Mouse (Mus musculus): ENCODE measurements around the gene Ypel2. TPM values are rescaled to one million over a fixed set of nuclear protein-coding genes. Genes with fewer than 3 reads are reported as not detected.

Gene Ypel2
- polyA plus RNA-seq, 1 experiment from 2014 or later = 11.6 TPM

GRCm38 (mm10) chr11:86898367-86898766, 95.1 kb downstream of the Ypel2 start:
- H3K4me2 ChIP-seq (replicated peaks; ENCODE audit: low read depth, low read length) = no peak overlapping the region
- WGBS = 35% methylated on average over 2 of the region's 2 CpGs
- H3K4me3 ChIP-seq (ENCODE audit: low read length) = no peak overlapping the region
- H3K27me3 ChIP-seq (ENCODE audit: insufficient read depth, low read length) = no peaks in the 10 kb centered on the region
- H3K9me3 ChIP-seq (ENCODE audit: low read length) = no peaks in the 10 kb centered on the region
- H3K36me3 ChIP-seq (ENCODE audit: insufficient read depth, low read length) = no peaks in the 10 kb centered on the region
- H3K4me1 ChIP-seq (ENCODE audit: insufficient read depth, low read length) = peaks cover 38% of the 10 kb centered on the region
- no peak overlapping the region for H3K27ac ChIP-seq (ENCODE audit: low read length)
- ATAC-seq (ENCODE audit: low FRiP score, low TSS enrichment) = peak; percentile 52
- no peak overlapping the region for H3K9ac ChIP-seq (replicated peaks; ENCODE audit: low read length)

GRCm38 (mm10) chr11:86895567-86895966, 97.9 kb downstream of the Ypel2 start:
- H3K27ac ChIP-seq (ENCODE audit: low read length) = no peak overlapping the region; the same call in 1 of the 2 replicates
- ATAC-seq (ENCODE audit: low FRiP score, low TSS enrichment) = 0 out of 2 replicates have a peak, but pooled peaks have one; percentile 24

GRCm38 (mm10) chr11:86895156-86895555, 98.4 kb downstream of the Ypel2 start:
- WGBS = 41% methylated on average over 9 of the region's 9 CpGs
- no peak overlapping the region for H3K27ac ChIP-seq (ENCODE audit: low read length)

More at GRCm38 (mm10) chr11:86895567-86895966, 97.9 kb downstream of the Ypel2 start:
- Histone ChIP-seq H3K9me3 (ENCODE audit: low read length) (peaks cover 5% of the 10 kb centered on the region; the same call in 1 of the 2 replicates), H3K4me3 (ENCODE audit: low read length) (no peak overlapping the region), H3K4me1 (ENCODE audit: insufficient read depth, low read length) (peaks cover 38% of the 10 kb centered on the region), H3K36me3 (ENCODE audit: insufficient read depth, low read length) (0 out of 2 replicates have a peak, but pooled peaks cover 3% of the 10 kb centered on the region), H3K4me2 (replicated peaks; ENCODE audit: low read depth, low read length) (no peak overlapping the region), H3K9ac (replicated peaks; ENCODE audit: low read length) (no peak overlapping the region), H3K27me3 (ENCODE audit: insufficient read depth, low read length) (no peaks in the 10 kb centered on the region)
- WGBS = 30% methylated on average over 3 of the region's 3 CpGs

DNA sequence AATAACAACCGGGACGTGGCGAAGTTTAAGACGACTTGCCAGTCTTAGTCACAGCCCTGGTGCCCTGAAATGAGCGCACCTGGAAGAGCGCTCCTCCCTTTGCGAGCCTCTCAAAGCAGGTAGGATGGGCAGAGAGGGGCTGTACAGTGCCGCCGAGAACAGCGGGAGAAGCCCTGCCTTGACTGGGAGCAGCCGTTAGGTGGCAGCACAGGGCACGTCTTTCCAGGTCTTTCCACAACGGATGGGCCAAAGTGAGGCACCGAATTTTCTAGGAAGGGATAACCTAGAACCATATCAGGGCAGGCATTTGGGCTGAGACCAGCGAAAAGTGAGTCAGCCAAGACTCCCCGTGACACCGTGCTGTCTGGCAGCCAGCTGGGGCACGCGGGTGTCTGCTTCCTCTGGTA, 99.3 kb downstream of the Ypel2 start:
- WGBS = 5% methylated on average over 19 of the region's 19 CpGs
- ATAC-seq (ENCODE audit: low FRiP score, low TSS enrichment) = peak; percentile 79
- H3K9ac ChIP-seq (replicated peaks; ENCODE audit: low read length) = peak overlapping the region; percentile 64
- peaks cover 38% of the 10 kb centered on the region for H3K4me1 ChIP-seq (ENCODE audit: insufficient read depth, low read length)
- peak overlapping the region; percentile 38 for H3K4me3 ChIP-seq (ENCODE audit: low read length)
- 0 out of 2 replicates have a peak, but pooled peaks cover 3% of the 10 kb centered on the region for H3K36me3 ChIP-seq (ENCODE audit: insufficient read depth, low read length)
- peaks cover 5% of the 10 kb centered on the region; the same call in 1 of the 2 replicates for H3K9me3 ChIP-seq (ENCODE audit: low read length)
- H3K4me2 ChIP-seq (replicated peaks; ENCODE audit: low read depth, low read length) = peak overlapping the region; percentile 61
- H3K27me3 ChIP-seq (ENCODE audit: insufficient read depth, low read length) = no peaks in the 10 kb centered on the region
- H3K27ac ChIP-seq (ENCODE audit: low read length) = no peak overlapping the region

More at GRCm38 (mm10) chr11:86895156-86895555, 98.4 kb downstream of the Ypel2 start:
- Histone ChIP-seq H3K4me3 (ENCODE audit: low read length) (no peak overlapping the region), H3K4me2 (replicated peaks; ENCODE audit: low read depth, low read length) (no peak overlapping the region), H3K27me3 (ENCODE audit: insufficient read depth, low read length) (no peaks in the 10 kb centered on the region), H3K4me1 (ENCODE audit: insufficient read depth, low read length) (peaks cover 38% of the 10 kb centered on the region), H3K9me3 (ENCODE audit: low read length) (peaks cover 5% of the 10 kb centered on the region; the same call in 1 of the 2 replicates), H3K9ac (replicated peaks; ENCODE audit: low read length) (peak overlapping the region; percentile 11; the same call in 1 of the 2 replicates), H3K36me3 (ENCODE audit: insufficient read depth, low read length) (0 out of 2 replicates have a peak, but pooled peaks cover 3% of the 10 kb centered on the region)
- no peak for ATAC-seq (ENCODE audit: low FRiP score, low TSS enrichment)

DNA sequence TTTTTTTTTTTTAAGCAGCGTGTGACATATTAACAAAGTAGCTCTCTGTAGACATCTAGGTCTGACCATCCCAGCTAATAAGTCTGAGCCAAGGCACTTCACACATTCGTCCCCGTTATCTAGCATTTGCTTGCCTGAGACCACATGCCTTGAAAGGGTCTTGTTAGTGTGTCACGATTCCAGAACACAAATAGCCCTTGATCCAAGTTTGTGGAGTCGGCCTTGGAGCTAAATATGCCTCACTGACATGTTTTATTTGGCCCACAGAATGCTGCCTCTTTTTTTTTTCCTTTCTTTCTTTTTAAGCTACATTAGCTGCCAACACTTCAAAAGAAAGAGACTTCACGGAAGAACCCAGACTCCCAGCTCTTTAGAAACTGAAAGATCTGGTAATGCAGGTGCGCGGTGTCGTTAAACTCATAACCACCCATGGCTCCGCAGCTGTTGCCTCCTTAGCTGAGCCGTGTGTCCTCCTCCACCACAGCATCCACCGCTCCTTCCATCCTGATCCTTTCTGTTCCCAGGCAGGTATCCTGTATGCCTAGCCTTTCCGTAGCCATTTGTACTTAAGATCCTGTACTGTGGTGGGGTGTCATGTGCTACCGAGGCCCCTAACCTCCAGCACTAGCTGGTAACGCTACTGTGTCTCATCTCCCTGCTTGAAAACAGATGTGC, 100.4 kb downstream of the Ypel2 start:
- Histone ChIP-seq H3K9me3 (ENCODE audit: low read length) (peaks cover 5% of the 10 kb centered on the region; the same call in 1 of the 2 replicates), H3K4me1 (ENCODE audit: insufficient read depth, low read length) (peaks cover 32% of the 10 kb centered on the region), H3K4me3 (ENCODE audit: low read length) (no peak overlapping the region), H3K9ac (replicated peaks; ENCODE audit: low read length) (no peak overlapping the region), H3K4me2 (replicated peaks; ENCODE audit: low read depth, low read length) (no peak overlapping the region), H3K36me3 (ENCODE audit: insufficient read depth, low read length) (0 out of 2 replicates have a peak, but pooled peaks cover 3% of the 10 kb centered on the region), H3K27ac (ENCODE audit: low read length) (no peak overlapping the region), H3K27me3 (ENCODE audit: insufficient read depth, low read length) (no peaks in the 10 kb centered on the region)
- 71% methylated on average over 15 of the region's 15 CpGs for WGBS
- no peak for ATAC-seq (ENCODE audit: low FRiP score, low TSS enrichment)

Other genes with a start within 250 kb of the Ypel2 start
- 174 and 186 TPM in 2 replicates for gene Cltc, start 236.1 kb downstream of the Ypel2 start, polyA plus RNA-seq (2015; fragmentation: Nextera tagmentation; extraction: Ambion mirVana)
- gene Dhx40, start 186.0 kb downstream of the Ypel2 start, polyA plus RNA-seq (2015; fragmentation: Nextera tagmentation; extraction: Ambion mirVana) = 37.8 and 38.4 TPM in 2 replicates
- gene Gdpd1, start 80.4 kb upstream of the Ypel2 start, polyA plus RNA-seq (2015; fragmentation: Nextera tagmentation; extraction: Ambion mirVana) = 25.6 and 25.7 TPM in 2 replicates
- 22.5 and 23.1 TPM in 2 replicates for gene Smg8, start 93.1 kb upstream of the Ypel2 start, polyA plus RNA-seq (2015; fragmentation: Nextera tagmentation; extraction: Ambion mirVana)
- 9.2 and 13.9 TPM in 2 replicates for gene Prr11, start 115.0 kb upstream of the Ypel2 start, polyA plus RNA-seq (2015; fragmentation: Nextera tagmentation; extraction: Ambion mirVana)
- 59.4 and 61.1 TPM in 2 replicates for gene Ska2, start 115.5 kb upstream of the Ypel2 start, polyA plus RNA-seq (2015; fragmentation: Nextera tagmentation; extraction: Ambion mirVana)
- 29.0 and 31.5 TPM in 2 replicates for gene Trim37, start 133.4 kb upstream of the Ypel2 start, polyA plus RNA-seq (2015; fragmentation: Nextera tagmentation; extraction: Ambion mirVana)